Mouse (Mus musculus) stomach, postnatal 0 days (tissue): ENCODE data around the gene Wdpcp.

Source experiments
- CTCF ChIP-seq: IDR thresholded peaks from 2 replicates; pipeline ENCODE4 v1.5.1; 2016; ENCODE audit warnings: antibody characterized with exemption, low read depth, mild to moderate bottlenecking, moderate library complexity
- EP300 ChIP-seq: optimal IDR thresholded peaks from 2 replicates; pipeline ENCODE3; 2016; ENCODE audit warnings: antibody characterized with exemption

- TF ChIP-seq CTCF (no peak), EP300 (no peak)
These were observed 72.2 kb downstream of the Wdpcp start for GRCm38 (mm10) chr11:21644231-21644630.
